Mouse (Mus musculus) skeletal muscle tissue, adult 2 months (tissue): Measurements from ENCODE around the gene Cacna1h.

Experiments used
- DNase-seq: peaks from one replicate; pipeline ENCODE4 v3.0.0-alpha.2; 2012; ENCODE audit warnings: low read depth, low spot score

The Cacna1h gene

DNA sequence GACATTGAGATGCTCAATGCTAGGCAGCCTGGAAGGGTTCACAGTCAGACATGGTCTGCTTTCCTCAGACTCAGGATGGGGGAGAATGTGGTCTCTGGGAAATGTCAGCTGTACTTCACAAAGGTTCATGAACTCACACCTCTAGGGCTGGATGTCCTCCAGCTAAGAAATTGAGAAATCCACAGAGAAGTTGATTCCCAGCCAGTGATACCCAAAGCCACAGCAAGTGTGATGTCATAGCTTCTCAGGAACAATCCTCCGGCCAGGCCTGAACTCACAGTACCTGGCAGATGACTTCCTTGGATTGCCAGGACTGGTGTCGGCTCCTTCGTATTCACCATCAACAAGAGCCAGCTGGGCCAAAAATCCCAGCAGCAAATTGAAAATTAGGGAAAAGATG is 12.3 kb upstream of the Cacna1h start:
- DNase-seq: no peak

- DNase-seq: no peak
Observed at GRCm38 (mm10) chr17:25445074-25445473, 11.5 kb upstream of the Cacna1h start.

GRCm38 (mm10) chr17:25442889-25443288 is 9.3 kb upstream of the Cacna1h start:
- DNase-seq: no peak

DNA sequence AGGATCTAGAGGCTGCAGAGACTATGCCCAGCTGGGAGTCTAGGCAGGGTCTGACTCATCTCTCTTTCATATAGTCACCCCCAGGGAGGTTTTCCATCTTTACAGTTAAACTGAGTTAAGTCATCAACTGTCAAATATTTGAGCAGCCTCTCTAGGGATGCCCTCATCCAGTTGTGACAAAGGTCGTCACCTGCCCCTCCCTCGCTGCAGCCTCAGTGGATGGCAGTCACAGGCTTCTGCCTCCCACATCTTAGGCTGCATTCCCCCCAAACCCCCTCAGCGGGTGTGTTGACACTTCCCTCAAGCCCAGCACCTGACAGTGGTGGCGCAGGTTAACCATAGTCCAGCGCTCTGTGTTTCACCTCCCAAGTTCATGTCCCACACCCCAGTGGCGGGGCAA is 7.8 kb upstream of the Cacna1h start:
- no peak for DNase-seq

DNA sequence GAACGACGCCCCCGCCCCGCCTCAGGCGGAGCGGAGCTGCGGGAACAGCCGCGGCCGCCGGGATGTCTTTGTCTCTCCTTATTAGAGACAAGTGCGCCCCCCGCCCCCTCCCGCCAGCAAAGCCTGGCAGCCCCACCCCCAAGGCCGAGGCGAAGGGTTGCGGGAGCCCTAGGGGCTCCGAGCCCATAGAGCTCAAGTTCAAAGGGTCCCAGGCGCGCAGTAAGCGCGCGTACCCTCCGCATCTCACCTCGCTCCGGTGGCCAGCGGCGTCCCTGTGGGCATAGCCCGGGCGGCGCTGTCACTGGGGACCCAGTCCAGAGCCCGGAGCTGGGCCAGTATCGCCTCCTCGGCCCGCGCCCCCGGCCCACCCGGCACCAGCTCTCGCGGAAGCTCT is 363 bp downstream of the Cacna1h start:
- DNase-seq: no peak

GRCm38 (mm10) chr17:25432433-25433181 is 976 bp downstream of the Cacna1h start:
- DNase-seq: no peak

- DNase-seq: no peak
Observed at GRCm38 (mm10) chr17:25430534-25430933, 3.0 kb downstream of the Cacna1h start.

GRCm38 (mm10) chr17:25429886-25430285 is 3.7 kb downstream of the Cacna1h start:
- no peak for DNase-seq

DNA sequence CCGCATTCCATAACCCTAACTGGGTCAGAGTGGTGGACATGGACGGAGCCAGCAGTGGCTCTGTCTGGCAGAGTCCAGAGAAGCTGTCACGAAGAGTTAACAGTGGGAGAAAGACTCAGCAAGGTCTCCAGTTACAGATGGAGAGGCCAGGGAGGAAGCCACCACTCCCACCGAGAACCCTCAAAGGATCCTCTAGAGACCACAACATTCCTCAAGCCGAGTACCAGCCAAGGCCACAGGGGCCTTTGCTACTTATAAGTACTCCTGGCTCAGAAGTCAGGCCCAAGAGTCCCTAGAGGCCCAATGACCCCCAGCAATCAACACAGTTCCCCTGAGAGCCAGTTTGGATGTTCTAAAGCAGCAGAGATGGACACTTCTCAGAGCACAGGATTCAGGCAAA is 4.3 kb downstream of the Cacna1h start:
- no peak for DNase-seq

GRCm38 (mm10) chr17:25427441-25427840 is 6.1 kb downstream of the Cacna1h start:
- no peak for DNase-seq

DNA sequence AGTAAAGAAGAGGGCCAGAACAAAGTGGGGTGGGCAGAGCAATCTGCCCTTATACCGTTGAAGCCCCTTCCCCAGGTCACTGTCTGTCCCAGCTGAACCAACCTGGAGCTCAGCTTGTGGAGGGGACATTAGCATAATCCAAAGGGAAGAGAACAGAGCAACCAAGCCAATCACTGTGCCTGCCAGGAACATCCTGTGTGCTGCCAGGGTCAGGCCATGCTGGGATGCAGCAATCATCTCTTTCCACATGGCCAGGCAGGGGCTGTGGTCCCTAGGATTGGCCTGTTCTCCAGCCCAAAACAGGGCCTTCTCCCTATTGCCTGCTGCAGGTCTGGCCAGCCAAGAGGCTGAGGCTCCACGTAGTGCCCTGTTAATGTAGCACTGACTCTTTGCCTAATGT is 7.6 kb downstream of the Cacna1h start:
- no peak for DNase-seq

GRCm38 (mm10) chr17:25424526-25425080 is 9.0 kb downstream of the Cacna1h start:
- no peak for DNase-seq

DNA sequence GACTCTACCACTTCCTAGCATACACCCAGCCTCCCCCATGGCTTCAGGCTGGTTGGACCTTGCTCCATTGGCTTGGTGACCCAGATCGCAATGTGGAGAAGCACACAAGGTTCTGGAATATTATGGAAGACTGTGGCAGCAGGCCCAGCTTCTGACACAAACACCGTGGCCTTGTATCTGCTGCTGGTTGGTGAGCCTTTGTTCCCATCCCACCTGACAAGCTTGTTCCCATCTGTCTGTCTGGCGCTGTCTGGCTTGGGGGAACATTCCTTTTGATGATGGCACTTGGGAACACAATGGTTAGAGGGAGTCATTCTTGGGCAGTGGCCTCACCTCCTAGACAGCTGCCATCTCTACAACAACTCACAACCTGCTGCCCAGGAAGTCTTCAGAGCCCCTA is 12.6 kb downstream of the Cacna1h start:
- DNase-seq: no peak

DNA sequence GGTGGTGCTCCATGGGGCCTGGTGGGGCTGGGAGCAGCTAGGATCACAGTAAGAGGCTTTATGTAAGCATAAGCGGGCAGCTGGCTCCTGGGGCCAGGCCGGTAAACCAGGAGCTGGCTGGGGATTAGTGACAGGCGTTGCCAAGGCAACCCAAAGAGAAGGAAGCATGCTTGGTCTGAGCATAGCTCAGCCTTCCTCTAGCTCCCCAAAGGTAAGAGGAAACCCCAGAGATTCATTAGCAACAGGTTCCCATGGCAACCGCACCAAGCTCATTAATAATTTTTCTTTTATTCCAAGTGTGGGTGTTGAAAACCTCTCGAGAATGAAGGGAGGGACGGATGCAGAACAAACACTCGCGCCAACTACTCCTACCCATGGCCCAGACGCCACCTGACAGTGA is 14.7 kb downstream of the Cacna1h start:
- no peak for DNase-seq

- no peak for DNase-seq
Observed at GRCm38 (mm10) chr17:25417990-25418389, 15.6 kb downstream of the Cacna1h start.

GRCm38 (mm10) chr17:25416219-25416618 is 17.4 kb downstream of the Cacna1h start:
- no peak for DNase-seq

- DNase-seq: no peak
Observed at GRCm38 (mm10) chr17:25415421-25415913, 18.1 kb downstream of the Cacna1h start.

GRCm38 (mm10) chr17:25414917-25415316 is 18.7 kb downstream of the Cacna1h start:
- DNase-seq: no peak

DNA sequence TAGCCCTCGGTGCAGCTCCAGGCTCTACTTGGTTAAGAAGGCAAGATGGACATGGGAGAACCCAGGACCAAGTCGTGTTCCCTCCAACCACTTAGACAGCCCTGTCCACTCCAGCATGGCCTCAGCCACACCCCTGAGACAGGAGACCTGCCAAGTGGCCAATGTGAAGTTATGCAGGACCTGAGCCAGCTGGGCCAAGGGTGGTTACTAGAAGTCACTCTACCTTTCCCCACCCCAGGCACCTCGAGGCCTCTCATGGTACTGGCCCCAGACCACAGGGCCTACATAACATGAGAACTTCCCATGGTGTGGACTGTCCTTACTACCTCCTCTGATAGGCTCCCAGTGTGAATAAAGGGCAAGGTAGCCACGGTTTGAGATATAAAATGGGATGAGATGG is 19.4 kb downstream of the Cacna1h start:
- no peak for DNase-seq

DNA sequence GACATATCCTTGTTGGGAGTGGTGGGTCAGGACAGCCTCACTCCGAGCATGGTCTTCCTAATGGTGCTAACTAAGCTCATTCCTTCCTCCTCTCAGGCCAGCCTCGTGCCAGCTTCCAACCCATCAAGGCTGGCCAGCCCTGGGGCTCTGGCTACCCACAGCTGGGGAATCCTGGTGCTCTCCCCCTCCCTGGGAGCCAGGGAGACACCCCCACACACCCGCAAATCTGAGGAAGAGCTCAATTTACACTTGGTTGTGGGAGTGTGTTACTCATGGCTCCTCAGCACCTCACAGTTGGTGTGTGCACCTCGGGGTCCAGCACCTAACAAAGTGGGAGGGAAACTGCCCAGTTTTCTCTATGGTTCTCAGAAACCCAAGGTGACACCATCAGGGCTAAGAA is 22.3 kb downstream of the Cacna1h start:
- no peak for DNase-seq

DNA sequence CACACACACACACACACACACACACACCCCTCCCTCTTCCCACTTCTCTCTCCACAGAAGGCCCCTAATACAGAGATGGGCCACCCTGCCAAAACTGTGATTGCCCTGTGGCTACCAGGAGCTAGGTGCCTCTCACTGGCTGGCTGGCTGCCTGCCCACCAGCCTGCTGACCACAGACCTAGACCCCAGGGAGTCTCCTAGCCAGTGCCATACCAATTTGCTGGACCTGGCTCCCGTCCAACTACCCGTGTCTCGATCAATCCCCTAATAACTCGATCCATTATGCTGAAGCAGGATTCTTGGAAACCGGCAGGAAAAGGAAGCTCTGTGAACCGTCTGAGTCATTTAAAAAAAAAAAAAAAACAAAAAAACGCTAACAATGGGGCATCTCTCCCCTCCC is 22.8 kb downstream of the Cacna1h start:
- DNase-seq: no peak

DNA sequence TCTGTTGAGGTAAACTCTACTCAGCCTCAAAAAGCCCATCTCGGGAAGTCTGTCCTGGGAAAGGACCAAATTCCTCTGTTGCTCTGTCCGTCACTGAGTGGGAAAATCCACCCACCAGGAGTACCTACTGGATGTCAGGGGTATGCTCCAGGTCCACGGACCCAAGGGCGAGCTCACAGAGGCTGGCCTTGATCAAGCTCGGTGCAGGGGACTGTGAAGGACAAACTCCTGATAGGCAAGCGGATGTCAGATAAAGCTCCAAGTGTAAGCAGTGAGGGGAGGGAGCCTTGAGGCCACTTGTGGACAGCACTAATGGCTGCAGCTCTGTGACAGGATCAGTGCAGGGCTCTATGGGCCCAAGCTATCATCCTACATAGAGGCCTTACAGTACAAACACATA is 23.4 kb downstream of the Cacna1h start:
- DNase-seq: no peak

DNA sequence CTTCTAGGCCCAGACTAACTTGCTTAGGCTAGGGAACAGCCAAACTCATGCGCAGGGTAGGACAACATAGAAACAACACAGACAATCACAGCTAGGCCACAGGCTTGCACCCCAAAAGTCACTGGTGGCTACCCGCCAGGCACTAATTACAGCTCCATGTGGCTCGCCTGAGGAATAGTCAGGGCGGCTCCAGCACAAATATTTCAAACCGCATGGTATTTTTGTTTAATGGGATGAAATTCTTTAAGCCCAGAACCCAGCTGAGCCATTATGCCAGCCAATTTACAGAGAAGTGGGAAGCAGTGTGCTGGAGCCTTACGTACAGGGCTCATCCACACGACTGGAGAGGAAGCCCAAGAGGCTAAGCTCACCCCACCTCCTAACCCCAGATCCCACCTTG is 24.0 kb downstream of the Cacna1h start:
- DNase-seq: no peak
